Mouse (Mus musculus) intestine, embryonic 14.5 days (tissue): ENCODE data around the gene Dcaf12. TPM values are rescaled to one million over a fixed set of nuclear protein-coding genes. Genes with fewer than 3 reads are reported as not detected.

Source experiments
- ATAC-seq: fragments of 200-750 bp; cut with Nextera tagmentation; replicated peaks from 2 replicates; pipeline ENCODE4 v1.8.0; 2017; ENCODE audit warnings: low read depth, moderate number of reproducible peaks, moderate TSS enrichment, moderate library complexity; ENCODE audit not compliant: low FRiP score, low TSS enrichment
- DNase-seq: peaks from one replicate; pipeline ENCODE4 v3.0.0-alpha.2; 2018; ENCODE audit warnings: low spot score
- H3K27ac ChIP-seq: fragments of 300-500 bp; sonication (generic); 2 replicates; pipeline ENCODE4 v1.5.1; 2014; ENCODE audit warnings: low read depth, mild to moderate bottlenecking, control low read depth
- H3K27me3 ChIP-seq: fragments of 300-500 bp; sonication (generic); replicated peaks from 2 replicates; pipeline ENCODE4 v1.6.1; 2014; ENCODE audit warnings: low read length, control low read depth; ENCODE audit not compliant: control insufficient read depth, insufficient read depth
- H3K36me3 ChIP-seq: fragments of 300-500 bp; sonication (generic); 2 replicates; pipeline ENCODE4 v1.6.1; 2014; ENCODE audit warnings: low read length, control low read depth; ENCODE audit not compliant: control insufficient read depth, insufficient read depth
- H3K4me1 ChIP-seq: fragments of 300-500 bp; sonication (generic); replicated peaks from 2 replicates; pipeline ENCODE4 v1.6.1; 2014; ENCODE audit warnings: low read length, control low read depth, mixed read lengths; ENCODE audit not compliant: control insufficient read depth, insufficient read depth
- H3K4me2 ChIP-seq: fragments of 300-500 bp; sonication (generic); 2 replicates; pipeline ENCODE4 v1.6.1; 2014; ENCODE audit warnings: low read length
- H3K4me3 ChIP-seq: fragments of 300-500 bp; sonication (generic); 2 replicates; pipeline ENCODE4 v1.5.1; 2014; ENCODE audit warnings: low read depth, low read length, control low read depth, mixed read lengths
- H3K9ac ChIP-seq: fragments of 300-500 bp; sonication (generic); 2 replicates; pipeline ENCODE4 v1.6.1; 2014; ENCODE audit warnings: mild to moderate bottlenecking, low read length
- H3K9me3 ChIP-seq: fragments of 300-500 bp; sonication (generic); 2 replicates; pipeline ENCODE4 v1.6.1; 2016; ENCODE audit warnings: low read length, control low read depth; ENCODE audit not compliant: control insufficient read depth
- WGBS: fragments of 180-500 bp; shearing (Covaris S2); extraction: QIAGEN DNeasy Blood & Tissue Kit; methylation state at CpG from one replicate; pipeline ENCODE4 v1.1.7; 2014; 5-methylcytosine and 5-hydroxymethylcytosine counted together
- polyA plus RNA-seq: library from polyadenylated mRNA; unstranded; fragments of >200 nt; fragmentation: Nextera tagmentation; extraction: Ambion mirVana; gene quantifications from 2 replicates; pipeline ENCODE4 v1.2.1, GENCODE M21; 2014

The Dcaf12 gene
- polyA plus RNA-seq, 1 experiment from 2014 or later: 44.9 TPM

- DNase-seq (no peak), ATAC-seq (no peak)
- Histone ChIP-seq H3K9ac (no peak overlapping the region), H3K27ac (no peak overlapping the region), H3K4me1 (no peaks in the 10 kb centered on the region), H3K9me3 (no peaks in the 10 kb centered on the region), H3K4me3 (no peak overlapping the region), H3K27me3 (no peaks in the 10 kb centered on the region), H3K4me2 (no peak overlapping the region), H3K36me3 (no peaks in the 10 kb centered on the region)
- WGBS: 86% methylated on average over 6 of the region's 6 CpGs
Measured at GRCm38 (mm10) chr4:41326876-41327275, 12.2 kb upstream of the Dcaf12 start.

GRCm38 (mm10) chr4:41320971-41321370 is 6.3 kb upstream of the Dcaf12 start:
- H3K27me3 ChIP-seq: no peaks in the 10 kb centered on the region
- DNase-seq (no peak), ATAC-seq (no peak)
- no peak overlapping the region for H3K4me3 ChIP-seq
- H3K9ac ChIP-seq: no peak overlapping the region
- H3K36me3 ChIP-seq: no peaks in the 10 kb centered on the region
- 62% methylated on average over 4 of the region's 4 CpGs for WGBS
- no peaks in the 10 kb centered on the region for H3K9me3 ChIP-seq
- H3K4me2 ChIP-seq: no peak overlapping the region
- no peaks in the 10 kb centered on the region for H3K4me1 ChIP-seq
- no peak overlapping the region for H3K27ac ChIP-seq

- Histone ChIP-seq H3K27ac (no peak overlapping the region), H3K4me2 (no peak overlapping the region), H3K36me3 (no peaks in the 10 kb centered on the region), H3K4me3 (no peak overlapping the region), H3K27me3 (no peaks in the 10 kb centered on the region), H3K4me1 (peaks cover 3% of the 10 kb centered on the region), H3K9ac (no peak overlapping the region), H3K9me3 (no peaks in the 10 kb centered on the region)
- DNase-seq (no peak), ATAC-seq (no peak)
- 79% methylated on average over 5 of the region's 5 CpGs for WGBS
Measured at GRCm38 (mm10) chr4:41318267-41318666, 3.6 kb upstream of the Dcaf12 start.

GRCm38 (mm10) chr4:41315173-41315572 is 484 bp upstream of the Dcaf12 start:
- Histone ChIP-seq H3K9me3 (no peaks in the 10 kb centered on the region), H3K27ac (peak overlapping the region; percentile 96), H3K4me3 (peak overlapping the region; percentile 96), H3K9ac (peak overlapping the region; percentile 49), H3K36me3 (peaks cover 27% of the 10 kb centered on the region), H3K4me2 (peak overlapping the region; percentile 76), H3K4me1 (peaks cover 6% of the 10 kb centered on the region), H3K27me3 (no peaks in the 10 kb centered on the region)
- WGBS: 24% methylated on average over 8 of the region's 8 CpGs
- ATAC-seq (peak; percentile 34; the same call in 1 of the 2 replicates), DNase-seq (no peak)

DNA sequence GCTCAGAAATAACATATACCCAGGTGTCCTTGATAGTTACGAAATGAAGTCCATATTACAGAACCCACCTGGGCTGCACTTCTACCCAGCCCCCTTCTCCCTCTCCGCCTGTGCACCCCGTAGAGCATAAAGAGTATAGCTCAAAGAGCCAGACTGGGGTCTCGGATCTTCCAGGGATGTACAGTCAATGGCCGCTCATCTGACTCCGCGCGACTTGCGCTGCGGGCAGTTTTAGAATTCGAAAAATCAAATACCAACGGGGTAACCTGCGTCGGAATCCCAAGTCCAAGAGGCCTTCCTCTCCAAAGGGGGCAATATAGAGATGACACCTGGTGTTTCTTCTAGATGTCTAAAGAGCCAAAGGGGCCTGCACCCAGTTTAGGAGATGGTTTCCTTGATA is 967 bp downstream of the Dcaf12 start:
- no peaks in the 10 kb centered on the region for H3K9me3 ChIP-seq
- peak overlapping the region; percentile 96 for H3K27ac ChIP-seq
- H3K4me1 ChIP-seq: peaks cover 6% of the 10 kb centered on the region
- peaks cover 39% of the 10 kb centered on the region for H3K36me3 ChIP-seq
- peak overlapping the region; percentile 78 for H3K4me2 ChIP-seq
- peak overlapping the region; percentile 89 for H3K9ac ChIP-seq
- no peaks in the 10 kb centered on the region for H3K27me3 ChIP-seq
- no peak; the same call in 1 of the 2 replicates for ATAC-seq
- DNase-seq: no peak
- WGBS: 14% methylated on average over 14 of the region's 14 CpGs
- peak overlapping the region; percentile 96 for H3K4me3 ChIP-seq

DNA sequence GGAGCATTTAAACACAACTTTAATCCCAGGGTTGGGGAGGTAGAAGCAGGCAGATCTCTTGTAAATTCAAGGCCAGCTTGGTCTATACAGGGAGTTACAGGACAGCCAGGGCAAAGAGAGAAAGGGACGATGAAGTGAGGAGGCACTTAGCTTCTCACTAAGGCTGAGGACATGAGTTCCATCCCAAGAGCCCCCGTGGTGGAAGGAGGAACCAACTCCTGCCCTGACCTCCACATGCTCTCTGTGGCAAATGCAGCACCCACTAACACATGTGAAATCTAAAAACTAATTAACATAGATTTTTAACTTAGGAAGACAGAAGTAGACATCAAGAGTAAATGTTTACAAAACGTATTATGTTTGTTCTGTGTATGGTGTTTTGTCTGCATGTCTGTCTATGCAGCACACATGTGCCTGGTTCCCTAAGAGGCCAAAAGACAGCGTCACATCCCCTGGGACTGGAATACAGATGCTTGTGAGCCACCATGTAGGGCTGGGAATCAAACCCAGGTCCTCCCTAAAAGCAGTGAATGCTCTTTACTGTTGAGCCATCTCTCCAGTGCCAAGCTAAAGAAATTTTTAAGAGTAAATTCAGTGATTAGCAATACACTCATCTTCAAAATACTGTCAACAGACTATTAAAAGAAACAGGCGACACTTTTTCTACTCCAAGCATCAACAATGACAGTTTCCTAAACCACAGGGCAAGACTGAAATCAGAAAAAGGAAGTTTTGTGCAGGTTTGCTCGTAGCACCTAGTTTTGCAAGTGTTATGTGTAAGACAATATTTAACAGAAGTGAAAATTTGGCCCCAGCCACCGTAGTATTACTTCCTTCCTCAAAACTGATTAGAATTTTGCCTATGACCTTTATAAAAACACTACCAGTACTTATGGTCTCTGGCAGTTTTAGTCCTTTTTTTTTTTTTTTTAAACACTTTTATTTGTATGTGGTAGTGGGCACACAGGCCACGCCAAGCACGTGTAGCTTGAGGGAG is 3.8 kb downstream of the Dcaf12 start:
- H3K27ac ChIP-seq: no peak overlapping the region
- H3K4me1 ChIP-seq: peaks cover 6% of the 10 kb centered on the region
- H3K27me3 ChIP-seq: no peaks in the 10 kb centered on the region
- ATAC-seq (no peak), DNase-seq (no peak)
- 93% methylated on average over 9 of the region's 9 CpGs for WGBS
- no peak overlapping the region for H3K4me3 ChIP-seq
- no peak overlapping the region for H3K9ac ChIP-seq
- no peak overlapping the region for H3K4me2 ChIP-seq
- no peaks in the 10 kb centered on the region for H3K9me3 ChIP-seq
- H3K36me3 ChIP-seq: peaks cover 65% of the 10 kb centered on the region

DNA sequence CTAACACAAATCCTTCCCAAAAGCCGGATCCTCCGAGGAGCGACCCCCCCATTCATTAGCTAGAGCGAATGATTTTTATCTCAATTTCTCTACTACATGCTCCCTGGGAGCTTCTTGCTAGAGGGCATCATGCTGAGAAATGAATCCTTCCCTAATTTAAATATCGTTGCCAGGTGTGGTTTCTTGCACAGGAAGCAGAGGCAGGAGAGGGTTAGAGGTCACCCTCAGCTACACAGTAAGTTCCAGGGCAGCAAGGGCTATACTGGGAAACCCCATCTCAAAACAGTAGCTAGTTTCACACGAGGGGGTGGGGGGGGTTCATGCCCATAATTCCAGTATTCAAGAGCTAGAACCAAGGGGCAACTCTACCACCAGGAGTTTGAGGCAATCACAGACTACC is 7.3 kb downstream of the Dcaf12 start:
- no peak for DNase-seq
- Histone ChIP-seq H3K27ac (no peak overlapping the region), H3K4me1 (no peaks in the 10 kb centered on the region), H3K9ac (no peak overlapping the region), H3K4me3 (no peak overlapping the region), H3K9me3 (no peaks in the 10 kb centered on the region), H3K4me2 (no peak overlapping the region), H3K36me3 (peaks cover 71% of the 10 kb centered on the region), H3K27me3 (no peaks in the 10 kb centered on the region)
- 89% methylated on average over 6 of the region's 6 CpGs for WGBS
- no peak for ATAC-seq

DNA sequence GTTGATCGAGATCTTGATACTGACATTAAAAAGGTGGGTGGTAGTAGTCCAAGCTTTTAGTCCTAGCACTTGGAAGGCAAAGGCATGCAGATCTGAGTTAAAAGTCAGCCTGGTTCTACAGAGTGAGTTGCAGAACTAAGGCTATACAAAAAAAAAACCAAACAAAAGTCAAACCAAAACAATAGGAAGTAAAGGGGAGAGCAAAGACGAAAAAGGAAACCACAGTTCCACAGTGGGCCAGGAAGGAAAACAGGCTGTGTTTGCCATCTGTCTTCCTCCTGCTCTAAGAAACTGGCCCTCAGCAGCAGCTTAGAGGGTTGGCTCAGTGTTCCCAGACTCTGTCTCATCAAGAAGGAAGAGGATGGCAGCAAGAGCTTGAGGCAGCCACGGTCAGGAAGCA is 10.4 kb downstream of the Dcaf12 start:
- Histone ChIP-seq H3K27me3 (no peaks in the 10 kb centered on the region), H3K4me1 (no peaks in the 10 kb centered on the region), H3K9ac (no peak overlapping the region), H3K27ac (no peak overlapping the region), H3K4me2 (no peak overlapping the region), H3K9me3 (no peaks in the 10 kb centered on the region), H3K4me3 (no peak overlapping the region), H3K36me3 (peaks cover 73% of the 10 kb centered on the region)
- 66% methylated on average over 3 of the region's 3 CpGs for WGBS
- ATAC-seq: no peak
- no peak for DNase-seq

DNA sequence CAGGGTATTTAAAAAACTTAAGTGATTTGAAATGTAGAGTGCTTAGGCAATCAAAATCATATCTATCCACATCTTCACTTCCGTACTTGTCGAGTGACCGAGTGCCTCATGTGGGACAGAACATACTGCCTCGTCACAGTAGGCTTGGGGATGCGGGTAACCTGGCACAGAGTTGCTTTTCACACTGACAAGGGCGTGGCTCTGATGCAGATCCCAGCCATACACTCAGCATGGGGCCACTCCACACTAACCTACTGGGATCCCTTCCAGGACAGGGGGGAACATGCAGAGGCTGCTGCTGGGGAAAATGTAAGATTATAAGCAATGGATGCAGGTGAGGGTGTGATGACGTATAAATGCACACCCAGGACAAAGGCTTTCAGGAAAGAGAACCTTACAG is 11.0 kb downstream of the Dcaf12 start:
- WGBS: 94% methylated on average over 7 of the region's 7 CpGs

More for the DNA sequence above, 11.0 kb downstream of the Dcaf12 start:
- Histone ChIP-seq H3K4me1 (no peaks in the 10 kb centered on the region), H3K36me3 (peaks cover 74% of the 10 kb centered on the region), H3K9me3 (no peaks in the 10 kb centered on the region), H3K27ac (no peak overlapping the region), H3K4me2 (no peak overlapping the region), H3K9ac (no peak overlapping the region), H3K4me3 (no peak overlapping the region), H3K27me3 (no peaks in the 10 kb centered on the region)
- no peak for DNase-seq
- no peak for ATAC-seq
